Mouse (Mus musculus) spleen, embryonic (tissue): ENCODE data around the gene Srl.

Experiments
- CTCF ChIA-PET: fragments of 350-600 bp; sonication (Branson Sonifier 250); formaldehyde crosslinking; loops from one replicate; lab custom pipeline; 2022; lab: Charles Lee

Gene Srl

GRCm38 (mm10) chr16:4474882-4475803 is 66.5 kb downstream of the Srl start:
- CTCF ChIA-PET: no interaction called here

GRCm38 (mm10) chr16:4474040-4474881 is 67.4 kb downstream of the Srl start:
- CTCF ChIA-PET: interaction anchor here (0.6 to 0.7 kb wide), 3 partner anchors 66 to 765 kb away, joined by 3 to 12 read pairs (median 3); no protein-coding TSS in a partner anchor

DNA sequence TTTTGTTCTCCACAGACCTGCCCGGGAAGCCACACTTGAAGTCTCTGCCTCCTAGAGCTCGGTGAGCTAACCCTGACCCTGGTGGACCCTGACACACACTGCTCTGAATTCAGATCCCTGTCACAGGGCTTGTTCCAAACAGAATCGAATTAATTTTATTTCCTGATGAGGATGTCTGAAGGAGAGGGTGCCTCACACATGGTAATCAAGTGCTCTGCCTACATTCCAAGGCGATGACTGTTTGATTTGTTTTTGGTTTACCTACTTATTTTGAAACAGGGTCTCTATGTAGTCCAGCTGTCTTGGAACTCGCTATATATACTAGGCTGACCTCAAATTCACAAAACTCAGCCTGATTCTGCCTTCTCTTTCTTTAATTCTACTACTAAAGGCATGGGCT is 68.4 kb downstream of the Srl start:
- CTCF ChIA-PET: interaction anchor here (0.5 kb wide), 1 partner anchor 508 kb away, joined by 11 read pairs; no protein-coding TSS in a partner anchor

DNA sequence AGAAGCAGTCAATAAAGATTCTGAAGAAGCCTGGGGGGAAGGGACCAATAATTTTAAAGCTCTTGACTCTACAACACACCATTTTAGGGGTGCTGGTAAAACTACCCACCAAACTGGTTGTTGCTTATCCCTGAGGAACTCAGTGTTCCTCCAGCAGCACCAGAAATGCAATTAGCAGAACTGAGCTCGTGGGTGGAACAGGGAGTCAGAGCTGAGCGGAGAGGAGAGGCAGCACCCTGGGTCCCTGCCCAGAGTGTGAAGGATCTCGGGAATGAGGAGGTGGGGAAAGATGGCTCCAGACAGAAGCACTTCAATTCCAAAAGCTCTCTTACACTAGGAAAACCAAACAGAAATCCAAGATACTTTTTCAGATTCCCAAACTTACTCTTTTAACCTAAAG is 68.9 kb downstream of the Srl start:
- CTCF ChIA-PET: interaction anchor here (0.5 kb wide), 1 partner anchor 509 kb away, joined by 11 read pairs; no protein-coding TSS in a partner anchor

DNA sequence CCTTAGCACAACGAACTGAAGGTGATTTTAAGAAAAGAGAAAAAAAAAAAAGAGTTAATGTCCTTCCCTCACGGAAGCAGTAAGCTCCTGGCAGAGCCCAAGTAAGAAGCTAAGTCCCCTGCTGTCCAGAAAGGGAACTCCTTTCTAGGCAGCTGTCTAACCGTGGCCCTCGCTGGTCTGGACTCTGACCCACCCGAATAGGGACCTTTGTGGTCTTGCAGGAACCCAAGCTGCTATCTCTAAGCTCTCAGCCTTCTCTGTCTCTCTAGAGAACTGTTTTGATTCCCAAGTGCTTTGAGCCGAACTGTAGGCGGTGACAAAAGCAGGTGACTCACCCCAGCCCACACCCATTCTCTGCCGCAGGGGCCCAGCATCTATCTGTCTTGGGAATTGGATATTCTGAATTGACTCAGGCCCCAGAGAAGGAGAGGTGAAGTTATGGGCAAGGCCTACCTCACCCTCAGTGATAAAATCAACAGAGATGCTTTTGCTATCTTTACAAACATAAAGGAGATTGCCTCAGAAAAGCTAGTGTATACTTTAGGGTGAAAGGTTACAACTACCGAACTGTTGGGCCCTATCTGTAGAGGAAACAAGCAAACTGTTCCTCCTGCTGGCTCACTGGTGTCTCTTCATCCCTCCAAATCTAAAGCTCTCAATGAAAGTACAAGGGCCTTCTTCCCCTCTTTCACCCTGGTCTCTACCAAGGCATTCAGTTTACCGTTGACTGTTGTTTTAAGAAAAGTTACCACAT is 71.8 kb downstream of the Srl start:
- CTCF ChIA-PET: no interaction called here

- CTCF ChIA-PET: interaction anchor here (1.1 kb wide), 1 partner anchor 49 kb away, joined by 4 read pairs; no protein-coding TSS in a partner anchor
Measured at GRCm38 (mm10) chr16:4464529-4465089, 77.0 kb downstream of the Srl start.

DNA sequence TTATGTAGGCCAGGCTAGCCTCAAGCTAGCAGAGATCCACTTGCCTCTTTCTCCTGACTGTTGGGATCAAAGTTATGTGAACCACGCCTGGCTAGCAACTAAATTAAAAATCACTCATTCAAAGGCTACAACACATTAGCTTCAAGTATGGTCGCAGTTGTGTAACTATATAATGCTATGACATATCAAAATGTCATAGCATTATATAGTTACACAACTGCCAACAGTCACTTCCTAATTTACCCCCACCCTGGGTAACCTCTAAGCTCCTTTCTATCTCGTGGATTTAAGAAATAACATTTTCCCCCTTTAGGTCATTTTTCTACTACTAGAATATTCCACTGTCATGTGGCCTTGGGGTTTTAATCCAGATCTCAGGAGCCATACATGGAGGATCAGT is 83.7 kb downstream of the Srl start:
- CTCF ChIA-PET: no interaction called here

DNA sequence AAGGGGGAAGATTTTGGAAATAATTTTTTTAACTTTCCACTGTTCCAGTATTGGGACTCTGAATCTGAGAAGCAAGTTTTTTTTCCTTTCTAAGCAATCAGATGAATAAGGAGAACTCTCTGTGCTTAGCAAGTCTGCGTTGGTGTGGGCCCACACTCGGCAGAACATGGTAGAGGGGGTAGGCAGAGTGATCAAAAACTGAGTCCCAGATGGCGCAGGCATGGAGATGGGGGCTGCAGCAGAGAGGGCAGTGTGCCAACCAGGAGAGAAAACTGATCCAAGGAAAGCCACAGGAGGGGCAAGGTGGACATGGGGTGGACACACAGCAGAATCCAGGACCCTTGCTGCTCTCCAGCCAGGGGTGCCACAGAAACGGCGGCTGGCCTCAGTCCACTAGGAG is 85.2 kb downstream of the Srl start:
- CTCF ChIA-PET: no interaction called here

DNA sequence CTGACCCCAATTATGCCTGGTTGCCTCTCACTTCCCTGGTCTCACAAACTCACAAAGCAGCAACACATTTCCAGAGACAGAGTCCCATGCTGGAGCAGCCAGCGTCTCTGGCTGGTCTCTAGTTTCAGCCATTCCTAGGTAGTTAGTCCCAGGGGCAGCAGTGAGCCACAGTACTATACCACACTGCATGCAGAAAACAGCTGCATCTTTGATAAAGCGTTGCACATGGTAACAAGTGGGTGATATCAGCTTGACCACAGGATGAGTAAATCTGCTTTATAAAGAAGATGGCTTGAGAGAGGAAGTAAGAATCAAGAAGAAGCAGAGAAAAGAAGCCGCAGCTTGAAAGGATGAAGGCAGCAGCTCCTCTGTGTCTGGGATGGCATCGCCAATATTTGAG is 85.9 kb downstream of the Srl start:
- CTCF ChIA-PET: no interaction called here

GRCm38 (mm10) chr16:4454563-4454962 is 87.1 kb downstream of the Srl start:
- CTCF ChIA-PET: interaction anchor here (0.6 kb wide), 1 partner anchor 636 kb away, joined by 4 read pairs; no protein-coding TSS in a partner anchor

GRCm38 (mm10) chr16:4449418-4449817 is 92.2 kb downstream of the Srl start:
- CTCF ChIA-PET: no interaction called here

- CTCF ChIA-PET: no interaction called here
Measured at GRCm38 (mm10) chr16:4448235-4448634, 93.4 kb downstream of the Srl start.

DNA sequence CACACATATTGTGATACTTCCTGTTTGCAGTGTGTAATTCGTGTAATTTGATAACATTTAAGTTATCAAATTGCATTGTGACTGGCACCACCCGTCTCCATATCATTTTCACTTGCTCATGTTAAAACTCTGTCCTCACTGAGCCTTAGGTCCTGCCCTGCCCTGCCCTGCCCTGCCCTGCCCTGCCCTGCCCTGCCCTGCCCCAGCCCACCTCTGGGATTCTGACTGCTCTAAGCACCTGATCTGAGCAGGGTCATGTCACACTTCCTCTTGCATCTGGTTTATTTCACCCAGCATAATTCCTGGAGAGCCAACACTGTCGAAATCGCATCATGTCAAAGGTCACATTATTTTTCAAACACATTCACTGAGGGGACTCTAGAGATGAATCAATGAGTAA is 95.2 kb downstream of the Srl start:
- CTCF ChIA-PET: no interaction called here

DNA sequence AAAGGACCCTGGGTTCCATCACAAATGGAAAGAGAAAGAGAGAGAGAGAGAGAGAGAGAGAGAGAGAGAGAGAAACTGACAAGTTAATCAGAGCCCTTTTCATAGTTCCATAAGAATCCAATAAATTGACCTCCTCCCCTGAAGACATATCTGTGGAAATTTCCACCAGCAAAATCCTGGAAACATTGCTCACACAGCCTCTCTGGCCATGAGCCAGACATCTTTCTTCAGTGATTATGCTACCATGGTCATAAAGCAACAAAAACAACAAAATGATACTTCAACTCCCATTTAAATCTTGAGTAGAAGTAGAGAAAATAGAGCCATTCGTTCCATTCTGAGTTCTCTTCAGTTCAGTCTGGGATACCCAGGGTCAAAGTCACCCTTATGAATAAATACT is 97.2 kb downstream of the Srl start:
- CTCF ChIA-PET: no interaction called here

DNA sequence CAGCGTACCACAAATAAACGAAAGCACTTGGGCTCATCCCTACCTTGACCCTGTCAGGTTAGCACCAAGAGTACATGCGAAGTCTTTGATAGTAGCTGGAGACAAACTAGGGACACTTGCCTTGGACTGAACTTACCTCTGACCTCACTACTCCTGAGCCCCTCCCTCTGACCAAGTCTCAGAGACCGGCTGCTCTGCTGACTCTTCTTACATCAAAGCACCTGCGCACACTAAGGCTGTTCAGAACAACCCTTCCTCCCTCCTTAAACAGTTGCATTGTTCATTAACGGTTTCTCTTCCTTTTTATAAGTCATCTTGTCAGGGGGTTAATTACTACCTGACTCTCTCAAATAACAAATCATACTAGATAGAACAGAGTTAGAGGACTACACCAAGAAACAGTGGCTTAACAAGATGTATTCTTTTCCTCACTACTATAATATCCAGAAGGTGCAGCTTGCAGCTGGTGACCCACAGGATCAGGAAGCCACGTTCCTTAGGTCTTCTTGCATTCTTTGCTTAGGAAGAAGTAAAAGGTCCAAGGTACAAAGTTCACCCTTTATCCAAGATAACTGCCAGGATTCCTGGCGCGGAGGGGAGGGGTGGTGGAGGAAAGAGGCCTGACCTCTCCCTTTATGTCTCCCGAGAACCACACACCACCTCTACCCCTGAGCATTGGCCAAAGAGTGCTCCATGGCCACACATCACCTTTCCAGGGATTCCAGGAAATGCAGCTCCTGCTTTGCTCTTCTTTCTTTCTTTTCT is 102.1 kb downstream of the Srl start:
- CTCF ChIA-PET: no interaction called here

DNA sequence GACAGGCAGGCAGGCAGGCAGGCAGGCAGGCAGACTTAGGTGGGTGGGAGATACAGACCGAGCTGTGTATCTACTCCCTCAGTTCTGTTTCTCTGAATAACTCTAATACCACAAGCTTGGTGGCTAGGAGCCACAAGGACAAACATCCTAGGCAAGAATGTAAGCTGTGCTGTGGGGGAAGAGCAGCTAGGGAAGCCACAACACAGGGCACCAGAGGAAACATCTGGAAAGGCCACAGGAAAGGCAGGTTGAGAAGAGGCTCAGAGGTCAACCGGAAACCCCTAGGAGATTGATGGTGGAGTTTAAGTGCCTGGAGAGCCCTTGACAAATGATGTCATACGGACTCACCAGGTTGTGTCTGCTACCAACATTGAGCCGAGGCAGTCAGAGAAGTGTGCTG is 104.9 kb downstream of the Srl start:
- CTCF ChIA-PET: no interaction called here

DNA sequence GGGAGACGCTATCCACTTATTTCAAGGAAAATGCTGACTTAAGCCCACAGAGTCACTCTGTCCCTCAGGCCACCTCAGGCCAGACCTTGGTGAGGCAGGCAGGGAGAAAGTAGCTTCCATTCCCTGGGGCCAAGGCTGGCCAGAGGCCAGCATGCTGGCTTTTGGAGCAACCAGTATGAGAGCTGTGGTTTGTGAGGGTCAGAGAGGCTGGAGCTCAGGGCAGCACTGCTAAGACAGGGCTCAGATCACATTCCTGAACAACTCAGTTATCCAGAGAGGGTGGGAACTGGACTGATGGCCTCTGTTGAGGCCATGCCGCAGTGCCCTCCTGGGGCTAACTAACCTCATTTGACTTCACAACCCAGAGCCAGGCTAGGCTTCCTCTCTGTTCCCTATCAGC is 106.2 kb downstream of the Srl start:
- CTCF ChIA-PET: no interaction called here

- CTCF ChIA-PET: no interaction called here
Measured at GRCm38 (mm10) chr16:4431841-4432240, 109.8 kb downstream of the Srl start.

DNA sequence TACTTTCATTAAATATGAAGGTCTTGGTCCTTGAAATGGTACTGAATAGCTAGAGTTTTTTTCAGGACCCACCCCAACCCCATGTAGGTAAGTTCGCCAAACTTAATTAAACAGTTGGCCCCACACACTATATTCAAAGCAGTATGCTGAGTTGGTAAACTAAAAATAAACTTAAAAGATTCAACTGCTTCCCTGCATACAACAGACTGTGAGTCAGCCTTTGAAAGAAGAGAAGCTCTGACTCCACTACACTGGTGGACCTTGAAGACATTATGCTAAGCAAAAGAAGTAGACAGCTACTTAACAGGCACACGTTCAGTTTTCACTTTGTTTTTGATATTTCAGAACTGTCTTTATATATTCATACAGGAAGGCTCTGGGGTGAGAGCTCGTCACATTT is 110.6 kb downstream of the Srl start:
- CTCF ChIA-PET: no interaction called here

- CTCF ChIA-PET: no interaction called here
Measured at GRCm38 (mm10) chr16:4430232-4430631, 111.4 kb downstream of the Srl start.
